Mouse (Mus musculus): ENCODE data around the gene Nus1. TPM values are rescaled to one million over a fixed set of nuclear protein-coding genes. Genes with fewer than 3 reads are reported as not detected.

Gene Nus1
- total and polyA plus RNA-seq, 3 experiments: 15.9 to 51.9 (median 27.9) TPM

GRCm38 (mm10) chr10:52368376-52368775 lies 49.0 kb upstream of the Nus1 start:
- in situ Hi-C loops (cut with MboI; ENCODE audit: low pct_ligation_motif_present, low pct_unique_long_range_greater_than_20kb, low sequenced_read_pairs): no loop called here
- no peak overlapping the region for H3K27ac ChIP-seq (ENCODE audit: insufficient read depth, low read depth)

GRCm38 (mm10) chr10:52373834-52374233 lies 43.5 kb upstream of the Nus1 start:
- Histone ChIP-seq H3K27ac (ENCODE audit: insufficient read depth, low read depth) (no peak overlapping the region), H3K27me3 (replicated peaks) (no peaks in the 10 kb centered on the region), H3K79me2 (replicated peaks; ENCODE audit: control insufficient read depth, extremely low read depth, insufficient read depth, poor library complexity, severe bottlenecking) (peaks cover 17% of the 10 kb centered on the region), H3K4me1 (ENCODE audit: control insufficient read depth in 1 of 2, insufficient read depth in 2 of 2) (peaks cover 2 to 66% of the 10 kb centered on the region in 2 experiments; a peak in 2 of 4 replicates), H3K4me3 (replicated peaks in 1 of 3; ENCODE audit: low read depth in 2 of 3, low read length in 2 of 3, poor library complexity in 1 of 3) (no peak overlapping the region), H3K9ac (ENCODE audit: insufficient read depth, low read depth) (no peak overlapping the region), H3K4me2 (ENCODE audit: insufficient read depth, low read depth, poor library complexity, severe bottlenecking) (no peak overlapping the region), H3K36me3 (replicated peaks in 1 of 2; ENCODE audit: control insufficient read depth in 1 of 2, insufficient read depth in 1 of 2, low read length in 1 of 2) (peaks cover 0 to 5% of the 10 kb centered on the region in 2 experiments), H3K9me3 (replicated peaks; ENCODE audit: low read length) (no peaks in the 10 kb centered on the region)
- DNase-seq (ENCODE audit: extremely low read depth): peak; percentile 93
- in situ Hi-C loops (cut with MboI; ENCODE audit: low pct_ligation_motif_present, low pct_unique_long_range_greater_than_20kb, low sequenced_read_pairs) (no loop called here), dilution Hi-C loops (cut with MboI; ENCODE audit: extremely low pct_ligation_motif_present, extremely low pct_unique_long_range_greater_than_20kb, low sequenced_read_pairs) (no loop called here)
- TF ChIP-seq PAX5 (IDR thresholded peaks at IDR 0.05; ENCODE audit: low read length) (no peak), MXI1 (IDR thresholded peaks at IDR 0.05; ENCODE audit: low read depth, low read length) (no peak), KAT2A (IDR thresholded peaks at IDR 0.05; ENCODE audit: insufficient replicate concordance, low read length) (no peak), EP300 (IDR thresholded peaks at IDR 0.05; ENCODE audit: low read length) (peak; percentile 81), SIN3A (IDR thresholded peaks at IDR 0.05; ENCODE audit: low read length) (peak; percentile 27; the same call in 1 of the 2 replicates), IRF4 (IDR thresholded peaks at IDR 0.05; ENCODE audit: low read depth, low read length) (peak; percentile 47; the same call in 1 of the 2 replicates), MYC (IDR thresholded peaks at IDR 0.05; ENCODE audit: low read depth, low read length) (0 out of 2 replicates have a peak, but pooled peaks have one; percentile 23), ETS1 (conservative IDR thresholded peaks at IDR 0.05; ENCODE audit: low read depth, low read length) (peak; percentile 66), CHD2 (IDR thresholded peaks at IDR 0.05; ENCODE audit: low read length) (0 out of 2 replicates have a peak, but pooled peaks have one; percentile 8), TCF12 (IDR thresholded peaks at IDR 0.05; ENCODE audit: low read depth, low read length) (peak; percentile 47; the same call in 1 of the 2 replicates), JUND (conservative IDR thresholded peaks at IDR 0.05; ENCODE audit: low read depth, low read length) (no peak; the same call in 1 of the 2 replicates), BHLHE40 (IDR thresholded peaks at IDR 0.05; ENCODE audit: low read depth, low read length) (peak; percentile 97), USF2 (conservative IDR thresholded peaks at IDR 0.05; ENCODE audit: low read depth, low read length) (no peak), NELFE (IDR thresholded peaks at IDR 0.05; ENCODE audit: low read depth, low read length) (no peak), RCOR1 (conservative IDR thresholded peaks at IDR 0.05; ENCODE audit: low read depth, low read length) (no peak), MEF2A (IDR thresholded peaks at IDR 0.05; ENCODE audit: borderline replicate concordance, low read depth, low read length) (0 out of 2 replicates have a peak, but pooled peaks have one; percentile 23), JUN (IDR thresholded peaks at IDR 0.05; ENCODE audit: insufficient read depth, low read depth, low read length) (no peak)

More at GRCm38 (mm10) chr10:52368376-52368775, 49.0 kb upstream of the Nus1 start:
- Histone ChIP-seq H3K9me3 (replicated peaks; ENCODE audit: low read length) (no peaks in the 10 kb centered on the region), H3K4me3 (replicated peaks in 1 of 3; ENCODE audit: low read depth in 2 of 3, low read length in 2 of 3, poor library complexity in 1 of 3) (no peak overlapping the region), H3K4me2 (ENCODE audit: insufficient read depth, low read depth, poor library complexity, severe bottlenecking) (no peak overlapping the region), H3K36me3 (replicated peaks in 1 of 2; ENCODE audit: control insufficient read depth in 1 of 2, insufficient read depth in 1 of 2, low read length in 1 of 2) (peaks cover 2 to 17% of the 10 kb centered on the region in 2 experiments), H3K79me2 (replicated peaks; ENCODE audit: control insufficient read depth, extremely low read depth, insufficient read depth, poor library complexity, severe bottlenecking) (peaks cover 9% of the 10 kb centered on the region), H3K4me1 (ENCODE audit: control insufficient read depth in 1 of 2, insufficient read depth in 2 of 2) (peaks cover 0 to 23% of the 10 kb centered on the region in 2 experiments; a peak in 2 of 4 replicates), H3K9ac (ENCODE audit: insufficient read depth, low read depth) (no peak overlapping the region), H3K27me3 (replicated peaks) (no peaks in the 10 kb centered on the region)
- TF ChIP-seq CHD1 (IDR thresholded peaks at IDR 0.05; ENCODE audit: low read depth, low read length): no peak
- no peak for TF ChIP-seq ELF1 (IDR thresholded peaks at IDR 0.05; ENCODE audit: low read depth, low read length)
- TF ChIP-seq UBTF (IDR thresholded peaks at IDR 0.05; ENCODE audit: low read depth, low read length): no peak
- TF ChIP-seq PAX5 (IDR thresholded peaks at IDR 0.05; ENCODE audit: low read length): no peak
- no peak for TF ChIP-seq RCOR1 (conservative IDR thresholded peaks at IDR 0.05; ENCODE audit: low read depth, low read length)
- TF ChIP-seq CTCF (conservative IDR thresholded peaks at IDR 0.05 in 1 of 2, IDR thresholded peaks at IDR 0.05 in 1 of 2; ENCODE audit: low read depth in 2 of 2, low read length in 2 of 2): no peak
- TF ChIP-seq MAFK (IDR thresholded peaks at IDR 0.05; ENCODE audit: insufficient replicate concordance, low read length): no peak
- TF ChIP-seq JUN (IDR thresholded peaks at IDR 0.05; ENCODE audit: insufficient read depth, low read depth, low read length): no peak
- no peak for TF ChIP-seq HCFC1 (IDR thresholded peaks at IDR 0.05; ENCODE audit: low read depth, low read length)
- no peak for TF ChIP-seq IRF4 (IDR thresholded peaks at IDR 0.05; ENCODE audit: low read depth, low read length)
- no peak for TF ChIP-seq NRF1 (IDR thresholded peaks at IDR 0.05; ENCODE audit: low read depth, low read length)
- TF ChIP-seq ZMIZ1 (IDR thresholded peaks at IDR 0.05; ENCODE audit: low read depth, low read length): no peak
- no peak for TF ChIP-seq POLR2AphosphoS2 (IDR thresholded peaks at IDR 0.05; ENCODE audit: low read depth, low read length)
- TF ChIP-seq USF1 (IDR thresholded peaks at IDR 0.05; ENCODE audit: low read depth, low read length): no peak
- no peak for TF ChIP-seq ETS1 (conservative IDR thresholded peaks at IDR 0.05; ENCODE audit: low read depth, low read length)
- no peak for TF ChIP-seq MYC (IDR thresholded peaks at IDR 0.05; ENCODE audit: low read depth, low read length)
- TF ChIP-seq MAZ (IDR thresholded peaks at IDR 0.05; ENCODE audit: low read depth, low read length): no peak
- TF ChIP-seq ZC3H11A (IDR thresholded peaks at IDR 0.05; ENCODE audit: low read depth, low read length): no peak
- no peak for TF ChIP-seq TBP (conservative IDR thresholded peaks at IDR 0.05; ENCODE audit: low read depth, low read length)
- TF ChIP-seq ZKSCAN1 (IDR thresholded peaks at IDR 0.05; ENCODE audit: borderline replicate concordance, low read depth, low read length): no peak
- DNase-seq (ENCODE audit: extremely low read depth): no peak
- dilution Hi-C loops (cut with MboI; ENCODE audit: extremely low pct_ligation_motif_present, extremely low pct_unique_long_range_greater_than_20kb, low sequenced_read_pairs): no loop called here
